In genomic region chr10:66357736-66358135, GRCm38 (mm10) we compare ENCODE assay signal across 8 mouse cellular contexts.
DNase-seq lines count a peak whose midpoint lies in the region; ATAC-seq lines count a peak whose summit lies in the region.
"Had no signal": no experiment of that assay in that cellular context is flagged by ENCODE, and none has a peak within 500 bp of the region (broad histone marks: within the 10 kb centered on the region; RNA-seq: fewer than 3 reads in every experiment).

No protein-coding gene starts in this region.

- intact Hi-C loops in left cerebral cortex, postnatal 10 days (cut with DNase I), result no loop called here
- intact Hi-C loops in left cerebral cortex, postnatal 36 days (cut with DNase I), result no loop called here

- no peak for ATAC-seq in inflammation-experienced regulatory T-cells, adult 6 months

- DNase-seq in left cerebral cortex, postnatal 10 days (ENCODE audit: extremely low spot score in 1 of 2, low spot score in 2 of 2), result peak; percentile 16 to 46
- DNase-seq in left cerebral cortex, postnatal 36 days (ENCODE audit: low spot score in 2 of 2), result no peak
- peak; percentile 94 to 98 for DNase-seq in cerebellum, adult 18-20 months
- peak; percentile 96 to 98 for DNase-seq in cerebellum, postnatal 36 days
- peak; percentile 20 to 60 for DNase-seq in layer of hippocampus, postnatal 10 days (ENCODE audit: low spot score in 2 of 2)
- DNase-seq in thymus, postnatal 14 days, result no peak
- DNase-seq: heart, adult 2 months had no signal

Comparison
In these comparisons a context has a peak if more than half of its experiments do, and no peak if none do; other contexts are left out.
1. DNase-seq: peak in left cerebral cortex, postnatal 10 days (2 of 2), cerebellum, adult 18-20 months (2 of 2), cerebellum, postnatal 36 days (2 of 2) and layer of hippocampus, postnatal 10 days (2 of 2); none in left cerebral cortex, postnatal 36 days (0 of 2) and thymus, postnatal 14 days (single experiment).